Mouse (Mus musculus): ENCODE measurements around the gene Rabggtb.
"Not testable (repeated sequence)": the region's sequence is repeated elsewhere in the genome, so short reads cannot be mapped to it uniquely, and the experiment has no call there.

Rabggtb gene

GRCm38 (mm10) chr3:153860392-153860791 is 52.4 kb downstream of the Rabggtb start:
- not testable (repeated sequence) for DNase-seq

- no peak for DNase-seq
These were observed 54.3 kb downstream of the Rabggtb start for GRCm38 (mm10) chr3:153858350-153859001.

Measured in kidney, adult 11 months (tissue).